Mouse (Mus musculus): Measurements from ENCODE around the gene Pkig. TPM values are rescaled to one million over a fixed set of nuclear protein-coding genes. Genes with fewer than 3 reads are reported as not detected.
"Not testable (repeated sequence)": the region's sequence is repeated elsewhere in the genome, so short reads cannot be mapped to it uniquely, and the experiment has no call there.

Gene Pkig
- polyA plus RNA-seq, 1 experiment from 2014 or later, result 189 TPM

DNA sequence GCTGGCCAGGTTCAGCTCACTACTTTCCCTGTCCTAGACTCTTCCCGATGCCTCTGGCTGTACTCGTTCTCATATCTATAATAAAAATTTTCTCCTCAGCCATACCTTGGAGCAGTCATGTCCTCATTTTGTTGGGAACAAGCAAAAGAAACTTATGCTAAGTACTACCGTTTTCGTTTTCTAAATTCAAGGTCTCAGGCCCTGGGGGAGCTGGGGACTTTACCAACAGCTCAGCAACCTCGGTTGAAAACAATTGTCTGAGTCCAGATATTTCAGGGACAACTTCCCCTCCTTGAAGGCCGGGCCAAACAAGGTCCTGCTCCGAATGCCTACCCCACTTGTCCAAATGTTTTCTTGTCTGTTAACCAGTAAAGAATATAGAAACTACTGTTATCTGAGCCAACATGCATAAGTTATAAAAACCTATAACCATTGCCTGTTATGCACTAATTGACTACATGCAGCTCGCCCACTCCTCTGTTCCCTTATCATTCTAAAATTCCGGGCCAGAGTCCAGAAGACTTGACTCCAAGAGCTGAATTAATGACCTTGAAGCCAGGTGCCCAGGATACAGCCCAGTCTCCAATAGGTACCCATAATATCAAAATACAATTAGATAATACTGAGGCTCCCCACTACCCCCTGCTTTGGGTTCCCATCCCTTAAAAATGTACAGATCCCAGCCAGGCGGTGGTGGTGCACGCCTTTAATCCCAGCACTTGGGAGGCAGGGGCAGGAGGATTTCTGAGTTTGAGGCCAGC, 12.3 kb upstream of the Pkig start:
- Histone ChIP-seq H3K4me1 (peaks cover 17% of the 10 kb centered on the region), H3K27ac (replicated peaks) (peak overlapping the region; percentile 97), H3K9me3 (peaks cover 10% of the 10 kb centered on the region), H3K4me3 (peak overlapping the region; percentile 99; the same call in 1 of the 2 replicates), H3K27me3 (replicated peaks; ENCODE audit: low read depth, poor library complexity, severe bottlenecking) (no peaks in the 10 kb centered on the region), H3K36me3 (replicated peaks) (peaks cover 19% of the 10 kb centered on the region)
- WGBS, result 78% methylated on average over 11 of the region's 11 CpGs
- DNase-seq (ENCODE audit: low spot score), result no peak

DNA sequence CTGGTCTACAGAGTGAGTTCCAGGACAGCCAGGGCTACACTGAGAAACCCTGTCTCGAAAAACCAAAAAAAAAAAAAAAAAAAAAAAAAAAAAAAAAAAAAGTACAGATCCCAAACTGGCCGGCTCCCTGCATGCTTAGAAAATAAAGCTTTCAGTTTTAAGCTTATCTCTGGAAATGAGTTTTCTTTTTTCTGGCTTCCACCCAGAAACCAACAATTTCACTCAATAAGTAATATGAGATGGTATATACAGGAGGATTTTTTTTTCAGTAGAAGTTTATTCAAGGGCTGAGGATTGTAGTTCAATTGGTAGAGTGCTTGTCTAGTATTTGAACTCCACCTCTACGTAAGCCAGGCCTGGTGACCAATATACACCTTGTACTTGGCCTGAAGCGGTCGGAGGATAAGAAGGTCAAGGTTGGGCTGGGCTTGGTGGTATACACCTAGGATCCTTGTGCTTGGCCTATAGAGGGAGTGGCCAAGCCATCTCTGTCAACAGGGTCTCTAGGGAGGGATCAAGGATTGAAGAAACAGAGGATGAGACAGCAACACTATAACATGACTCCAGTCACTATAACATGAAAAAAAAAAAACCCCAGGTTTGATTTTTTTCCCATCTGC, 11.6 kb upstream of the Pkig start:
- no peaks in the 10 kb centered on the region for H3K27me3 ChIP-seq (replicated peaks; ENCODE audit: low read depth, poor library complexity, severe bottlenecking)
- H3K4me3 ChIP-seq, result no peak overlapping the region
- DNase-seq (ENCODE audit: low spot score), result no peak
- WGBS, result 93% methylated on average over 5 of the region's 5 CpGs
- H3K36me3 ChIP-seq (replicated peaks), result peaks cover 12% of the 10 kb centered on the region
- H3K27ac ChIP-seq (replicated peaks), result no peak overlapping the region
- H3K4me1 ChIP-seq, result peaks cover 17% of the 10 kb centered on the region
- H3K9me3 ChIP-seq, result peaks cover 13% of the 10 kb centered on the region

DNA sequence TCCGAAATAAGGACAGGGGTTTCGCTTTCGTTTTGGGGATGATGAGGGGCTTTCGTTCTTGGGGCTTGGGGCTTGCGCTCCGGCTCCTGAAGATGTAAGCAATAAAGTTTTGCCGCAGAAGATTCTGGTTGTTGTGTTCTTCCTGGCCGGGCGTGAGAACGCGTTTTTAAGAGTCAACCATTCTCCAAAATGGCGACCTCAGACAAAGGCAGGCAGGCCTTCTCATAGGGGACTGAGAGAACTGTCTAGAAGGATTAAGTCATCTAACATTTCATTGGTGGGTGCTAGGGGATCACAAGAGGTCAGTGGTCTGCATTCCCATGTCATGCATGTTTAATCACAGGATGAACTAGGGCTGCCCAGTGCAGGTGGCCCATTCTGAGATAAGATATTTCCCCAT, 2.5 kb upstream of the Pkig start:
- peaks cover 20% of the 10 kb centered on the region for H3K4me1 ChIP-seq
- not testable (repeated sequence) for H3K27ac ChIP-seq (replicated peaks); H3K4me3 ChIP-seq; H3K9me3 ChIP-seq; H3K36me3 ChIP-seq (replicated peaks); DNase-seq (ENCODE audit: low spot score); H3K27me3 ChIP-seq (replicated peaks; ENCODE audit: low read depth, poor library complexity, severe bottlenecking)
- 97% methylated on average over 9 of the region's 12 CpGs for WGBS

DNA sequence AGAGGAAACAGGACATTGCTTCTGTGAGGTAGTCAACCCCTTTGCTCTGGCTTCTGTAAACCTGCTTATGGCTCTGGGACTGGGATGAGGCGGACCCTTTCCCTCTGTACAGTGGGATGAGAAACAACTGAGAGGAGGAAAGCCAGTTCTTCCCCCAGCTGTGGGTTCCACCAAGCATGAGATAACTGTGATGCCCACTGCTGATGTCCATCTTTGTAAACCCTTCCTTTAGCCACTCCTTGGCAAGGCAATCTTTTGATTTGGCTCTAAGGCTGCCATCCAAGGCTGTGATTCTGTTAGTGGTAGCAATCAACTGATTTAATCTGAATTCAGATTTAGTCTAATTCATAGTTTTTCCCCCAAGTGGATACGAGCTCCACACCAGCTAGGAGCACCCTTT, 700 bp upstream of the Pkig start:
- Histone ChIP-seq H3K27me3 (replicated peaks; ENCODE audit: low read depth, poor library complexity, severe bottlenecking) (no peaks in the 10 kb centered on the region), H3K4me3 (no peak overlapping the region), H3K36me3 (replicated peaks) (no peaks in the 10 kb centered on the region), H3K27ac (replicated peaks) (no peak overlapping the region), H3K9me3 (no peaks in the 10 kb centered on the region), H3K4me1 (peaks cover 36% of the 10 kb centered on the region)
- DNase-seq (ENCODE audit: low spot score), result no peak
- 91% methylated on average over 2 of the region's 2 CpGs for WGBS

DNA sequence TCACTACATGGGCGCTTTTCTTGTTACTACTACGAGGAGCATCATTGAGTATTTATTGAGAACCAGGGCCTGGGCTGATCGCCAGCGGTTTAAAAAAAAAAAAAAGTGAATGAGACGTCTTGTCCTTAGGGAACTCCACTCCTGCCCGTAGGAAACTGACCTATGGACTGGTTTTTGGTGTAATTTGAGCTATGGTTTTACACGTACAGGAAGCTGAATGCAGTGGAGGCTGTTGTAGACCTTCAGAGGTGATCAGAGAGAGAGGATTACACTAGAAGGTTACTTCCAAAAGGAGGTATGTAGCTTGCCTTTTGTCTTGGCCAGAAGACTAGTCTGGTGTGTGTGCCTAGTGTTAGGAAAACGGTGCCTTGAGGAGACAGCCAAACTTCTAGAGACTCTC, 755 bp downstream of the Pkig start:
- under 1% methylated on average over 8 of the region's 8 CpGs for WGBS
- H3K27ac ChIP-seq (replicated peaks), result peak overlapping the region; percentile 95

DNA sequence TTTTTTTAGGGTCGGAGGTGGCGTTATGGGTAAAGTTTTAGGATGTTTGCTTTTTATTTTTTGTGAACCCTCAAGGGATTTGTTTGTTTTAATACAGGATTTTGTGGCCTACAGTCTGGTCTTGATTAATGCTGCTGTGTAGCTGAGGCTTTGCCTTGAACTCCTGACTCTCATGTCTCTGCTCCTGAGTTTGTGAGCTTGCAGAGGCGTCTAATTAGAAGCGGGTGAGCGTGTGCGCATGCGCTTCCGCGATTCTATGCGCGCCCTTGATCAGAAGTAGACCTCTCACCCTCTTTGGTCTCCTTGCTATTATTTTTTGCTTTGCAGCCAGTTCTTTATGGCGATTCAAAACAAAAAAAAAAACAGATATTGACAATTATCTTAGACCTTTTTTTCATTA, 1.2 kb downstream of the Pkig start:
- WGBS, result 70% methylated on average over 12 of the region's 12 CpGs
- Histone ChIP-seq H3K27me3 (replicated peaks; ENCODE audit: low read depth, poor library complexity, severe bottlenecking) (no peaks in the 10 kb centered on the region), H3K4me1 (peaks cover 41% of the 10 kb centered on the region), H3K36me3 (replicated peaks) (peaks cover 8% of the 10 kb centered on the region; the same call in 1 of the 2 replicates), H3K27ac (replicated peaks) (peak overlapping the region; percentile 95), H3K9me3 (no peaks in the 10 kb centered on the region), H3K4me3 (peak overlapping the region; percentile 76)
- DNase-seq (ENCODE audit: low spot score), result peak; percentile 38

More for the DNA sequence above, 755 bp downstream of the Pkig start:
- peak overlapping the region; percentile 76 for H3K4me3 ChIP-seq
- peaks cover 41% of the 10 kb centered on the region for H3K4me1 ChIP-seq
- peak; percentile 35 for DNase-seq (ENCODE audit: low spot score)
- peaks cover 3% of the 10 kb centered on the region; the same call in 1 of the 2 replicates for H3K36me3 ChIP-seq (replicated peaks)
- H3K9me3 ChIP-seq, result no peaks in the 10 kb centered on the region
- no peaks in the 10 kb centered on the region for H3K27me3 ChIP-seq (replicated peaks; ENCODE audit: low read depth, poor library complexity, severe bottlenecking)

DNA sequence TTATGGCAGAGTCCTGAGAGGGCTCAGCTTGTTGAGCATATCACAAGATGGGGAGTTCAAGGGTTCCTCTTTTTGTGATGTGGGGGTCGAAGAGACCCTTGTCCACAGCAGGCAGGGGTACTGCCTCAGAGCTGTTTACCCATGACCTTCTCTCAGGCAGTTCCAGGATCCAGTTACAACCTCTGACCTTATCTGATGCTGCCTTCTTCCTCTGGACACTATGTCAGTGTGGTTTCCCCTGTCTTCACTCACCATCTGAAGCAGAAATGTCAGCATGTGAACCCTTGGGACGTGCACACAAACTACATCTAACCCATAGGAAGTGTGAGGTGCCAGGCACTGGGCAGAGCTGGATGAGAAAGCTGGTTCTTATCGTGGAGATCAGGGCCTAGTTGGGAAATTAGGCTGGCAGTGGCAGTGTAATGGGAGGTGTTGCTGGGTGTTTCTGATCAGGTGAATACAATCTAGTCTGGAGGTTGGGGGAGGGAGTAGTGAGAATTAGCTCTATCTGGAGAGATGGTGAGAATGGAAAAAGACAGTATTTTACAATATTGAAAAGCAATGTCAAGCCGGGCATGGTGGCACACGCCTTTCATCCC, 2.0 kb downstream of the Pkig start:
- no peaks in the 10 kb centered on the region for H3K27me3 ChIP-seq (replicated peaks; ENCODE audit: low read depth, poor library complexity, severe bottlenecking)
- peaks cover 41% of the 10 kb centered on the region for H3K4me1 ChIP-seq
- no peaks in the 10 kb centered on the region for H3K9me3 ChIP-seq
- DNase-seq (ENCODE audit: low spot score), result no peak
- no peak overlapping the region for H3K27ac ChIP-seq (replicated peaks)
- H3K4me3 ChIP-seq, result peak overlapping the region; percentile 2; the same call in 1 of the 2 replicates
- H3K36me3 ChIP-seq (replicated peaks), result peaks cover 8% of the 10 kb centered on the region; the same call in 1 of the 2 replicates
- 65% methylated on average over 5 of the region's 5 CpGs for WGBS

DNA sequence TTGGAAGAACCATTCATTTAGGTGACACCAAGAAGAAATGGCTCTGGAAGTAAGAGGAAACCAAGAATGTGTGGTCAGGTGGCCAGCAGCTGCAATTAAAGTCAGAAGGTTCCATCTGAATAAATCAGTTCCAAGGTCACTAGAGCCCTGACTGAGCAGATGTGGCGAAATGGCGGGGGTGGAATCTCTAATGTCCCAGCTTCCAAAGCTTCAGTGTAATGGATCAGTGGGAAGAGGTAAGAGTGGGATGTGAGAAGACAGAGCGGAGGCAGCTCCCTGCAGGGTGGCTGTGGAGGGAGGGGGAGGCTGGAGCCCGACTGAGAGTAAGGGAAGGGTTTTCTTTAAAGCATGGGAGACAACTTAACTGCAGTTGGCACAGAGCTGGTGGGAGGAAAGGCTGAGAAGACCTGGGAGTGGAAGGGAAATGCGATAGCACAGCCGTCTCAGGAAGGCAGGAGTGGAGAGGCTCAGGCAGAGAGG, 3.2 kb downstream of the Pkig start:
- Histone ChIP-seq H3K9me3 (no peaks in the 10 kb centered on the region), H3K4me1 (peaks cover 41% of the 10 kb centered on the region), H3K36me3 (replicated peaks) (peaks cover 19% of the 10 kb centered on the region), H3K27me3 (replicated peaks; ENCODE audit: low read depth, poor library complexity, severe bottlenecking) (no peaks in the 10 kb centered on the region), H3K4me3 (no peak overlapping the region), H3K27ac (replicated peaks) (peak overlapping the region; percentile 63)
- WGBS, result 60% methylated on average over 6 of the region's 6 CpGs
- DNase-seq (ENCODE audit: low spot score), result peak; percentile 13

DNA sequence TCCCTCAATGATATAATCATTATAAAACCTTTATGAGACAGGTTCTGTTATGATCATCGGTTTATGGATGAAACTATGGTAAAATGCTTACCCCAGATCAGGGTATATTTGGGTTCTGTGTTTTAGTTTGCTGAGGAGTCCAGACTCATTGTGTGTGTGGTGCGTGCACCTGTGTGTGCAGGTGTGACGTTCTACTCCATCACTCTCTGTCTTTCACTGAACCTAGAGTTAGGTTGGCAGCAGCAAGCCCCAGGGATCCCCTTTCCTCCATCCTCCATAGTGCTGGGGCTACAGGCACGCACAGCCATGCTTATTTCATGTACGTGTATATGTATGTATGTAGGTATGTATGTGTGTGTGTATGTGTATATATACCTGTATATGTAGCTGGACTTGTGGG, 3.9 kb downstream of the Pkig start:
- Histone ChIP-seq H3K4me1 (peaks cover 41% of the 10 kb centered on the region), H3K27ac (replicated peaks) (no peak overlapping the region), H3K27me3 (replicated peaks; ENCODE audit: low read depth, poor library complexity, severe bottlenecking) (no peaks in the 10 kb centered on the region), H3K36me3 (replicated peaks) (peaks cover 19% of the 10 kb centered on the region), H3K4me3 (no peak overlapping the region), H3K9me3 (no peaks in the 10 kb centered on the region)
- WGBS, result 92% methylated on average over 5 of the region's 5 CpGs
- no peak for DNase-seq (ENCODE audit: low spot score)

DNA sequence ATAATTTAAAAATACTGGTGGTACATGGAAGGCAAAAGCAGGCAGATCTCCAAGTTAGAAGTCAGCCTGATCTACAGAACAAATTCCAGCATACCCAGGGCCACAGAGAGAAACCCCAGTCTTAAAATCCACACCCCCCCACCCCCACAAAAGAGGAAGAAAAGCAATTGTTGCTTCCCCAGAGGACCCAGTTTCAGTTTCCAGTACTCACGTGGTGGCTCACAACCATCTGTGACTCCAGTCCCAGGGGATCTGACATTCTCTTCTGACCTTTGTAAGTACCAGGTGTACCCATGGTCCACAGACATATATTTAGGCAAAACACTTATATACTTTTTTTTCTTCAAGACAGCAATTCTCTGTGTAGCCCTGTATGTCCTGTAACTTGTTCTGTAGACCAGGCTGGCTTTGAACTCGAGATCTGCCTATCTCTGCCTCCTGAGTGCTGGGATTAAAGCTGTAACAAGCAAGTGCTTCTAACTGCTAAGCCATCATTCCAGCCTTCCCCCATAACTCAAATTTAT, 4.6 kb downstream of the Pkig start:
- 68% methylated on average over 2 of the region's 2 CpGs for WGBS
- no peaks in the 10 kb centered on the region for H3K27me3 ChIP-seq (replicated peaks; ENCODE audit: low read depth, poor library complexity, severe bottlenecking)

DNA sequence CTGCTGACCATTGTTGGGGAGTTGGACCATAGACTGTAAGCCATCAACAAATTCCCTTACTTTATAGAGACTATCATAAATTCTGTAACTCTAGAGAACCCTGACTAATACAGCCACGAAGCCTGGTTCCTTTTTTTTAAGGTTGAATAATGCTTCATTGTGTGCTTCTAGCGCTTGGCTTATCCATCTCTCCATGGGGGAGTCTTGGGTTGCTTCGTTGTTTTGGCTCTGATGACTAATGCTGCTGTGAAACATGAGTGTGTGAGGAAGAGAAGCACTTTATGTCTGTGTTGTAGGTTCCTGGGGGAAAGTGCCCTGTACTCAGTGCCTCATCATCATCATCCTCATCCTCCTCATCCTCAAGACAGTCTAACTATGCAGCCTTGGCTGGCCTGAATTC, 5.7 kb downstream of the Pkig start:
- no peak for DNase-seq (ENCODE audit: low spot score)
- WGBS, result 64% methylated on average over 3 of the region's 3 CpGs
- H3K27me3 ChIP-seq (replicated peaks; ENCODE audit: low read depth, poor library complexity, severe bottlenecking), result no peaks in the 10 kb centered on the region
- peaks cover 38% of the 10 kb centered on the region for H3K4me1 ChIP-seq
- no peak overlapping the region for H3K4me3 ChIP-seq
- no peaks in the 10 kb centered on the region for H3K9me3 ChIP-seq
- H3K36me3 ChIP-seq (replicated peaks), result peaks cover 19% of the 10 kb centered on the region
- no peak overlapping the region for H3K27ac ChIP-seq (replicated peaks)

More for the DNA sequence above, 4.6 kb downstream of the Pkig start:
- H3K9me3 ChIP-seq, result no peaks in the 10 kb centered on the region
- no peak overlapping the region for H3K4me3 ChIP-seq
- peaks cover 19% of the 10 kb centered on the region for H3K36me3 ChIP-seq (replicated peaks)
- H3K4me1 ChIP-seq, result peaks cover 41% of the 10 kb centered on the region
- H3K27ac ChIP-seq (replicated peaks), result no peak overlapping the region
- no peak for DNase-seq (ENCODE audit: low spot score)

DNA sequence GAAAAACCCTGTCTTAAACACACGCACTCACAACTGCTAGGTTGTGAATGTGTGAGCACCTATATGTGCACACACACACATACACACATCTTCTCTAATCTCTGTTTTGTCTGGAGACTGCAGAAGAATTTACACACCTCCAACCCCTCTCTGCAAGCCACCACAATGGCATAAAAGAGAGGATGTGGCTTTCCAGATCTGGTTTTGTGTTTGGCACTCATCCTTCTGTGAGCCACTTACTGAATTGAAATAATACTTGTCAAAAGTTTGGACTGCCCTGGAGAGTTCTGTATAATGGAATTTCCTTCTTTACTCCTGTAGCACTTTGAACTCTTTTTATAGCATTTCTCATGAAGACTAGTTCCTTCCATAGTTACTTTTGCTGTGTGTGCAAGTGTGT, 8.9 kb downstream of the Pkig start:
- no peak overlapping the region for H3K27ac ChIP-seq (replicated peaks)
- H3K36me3 ChIP-seq (replicated peaks), result peaks cover 24% of the 10 kb centered on the region
- 100% methylated on average over 1 of the region's 1 CpGs for WGBS
- H3K27me3 ChIP-seq (replicated peaks; ENCODE audit: low read depth, poor library complexity, severe bottlenecking), result no peaks in the 10 kb centered on the region
- no peak for DNase-seq (ENCODE audit: low spot score)
- no peak overlapping the region for H3K4me3 ChIP-seq
- no peaks in the 10 kb centered on the region for H3K9me3 ChIP-seq
- peaks cover 10% of the 10 kb centered on the region for H3K4me1 ChIP-seq
